Mouse (Mus musculus) liver, embryonic 13.5 days (tissue): ENCODE measurements around the gene Pik3cb. TPM values are rescaled to one million over a fixed set of nuclear protein-coding genes. Genes with fewer than 3 reads are reported as not detected.

ENCODE experiments used
- ATAC-seq: fragments of 200-750 bp; cut with Nextera tagmentation; 2 replicates; pipeline ENCODE4 v1.8.0; 2017; ENCODE audit warnings: low read depth, mild to moderate bottlenecking, moderate number of reproducible peaks, moderate library complexity
- DNase-seq: peaks from one replicate; pipeline ENCODE4 v3.0.0; 2022
- H3K27ac ChIP-seq: fragments of 300-500 bp; sonication (generic); 2 replicates; pipeline ENCODE4 v1.5.1; 2015; ENCODE audit warnings: moderate library complexity, mild to moderate bottlenecking, inconsistent platforms
- H3K27me3 ChIP-seq: fragments of 300-500 bp; sonication (generic); 2 replicates; pipeline ENCODE4 v1.6.1; 2015; ENCODE audit warnings: mild to moderate bottlenecking, inconsistent platforms
- H3K36me3 ChIP-seq: fragments of 300-500 bp; sonication (generic); 2 replicates; pipeline ENCODE4 v1.6.1; 2015; ENCODE audit warnings: mild to moderate bottlenecking, inconsistent platforms
- H3K4me1 ChIP-seq: fragments of 300-500 bp; sonication (generic); replicated peaks from 2 replicates; pipeline ENCODE4 v1.6.1; 2015; ENCODE audit warnings: inconsistent platforms
- H3K4me2 ChIP-seq: fragments of 300-500 bp; sonication (generic); 2 replicates; pipeline ENCODE4 v1.6.1; 2015; ENCODE audit warnings: inconsistent platforms, mild to moderate bottlenecking, moderate library complexity
- H3K4me3 ChIP-seq: fragments of 300-500 bp; sonication (generic); replicated peaks from 2 replicates; pipeline ENCODE4 v1.5.1; 2015; ENCODE audit warnings: mild to moderate bottlenecking, inconsistent platforms
- H3K9ac ChIP-seq: fragments of 300-500 bp; sonication (generic); 2 replicates; pipeline ENCODE4 v1.6.1; 2015; ENCODE audit warnings: mild to moderate bottlenecking, inconsistent platforms
- H3K9me3 ChIP-seq: fragments of 300-500 bp; sonication (generic); replicated peaks from 2 replicates; pipeline ENCODE4 v1.6.1; 2016; ENCODE audit warnings: inconsistent platforms
- WGBS: fragments of 180-500 bp; shearing (Covaris S2); methylation state at CpG from one replicate; pipeline ENCODE4 v1.1.7; 2015; ENCODE audit not compliant: insufficient replicate concordance; 5-methylcytosine and 5-hydroxymethylcytosine counted together
- polyA plus RNA-seq: library from polyadenylated mRNA; unstranded; fragments of >200 nt; fragmentation: Nextera tagmentation; extraction: Ambion mirVana; gene quantifications from 2 replicates; pipeline ENCODE4 v1.2.1, GENCODE M21; 2015

The Pik3cb gene
- polyA plus RNA-seq, 1 experiment from 2014 or later = 2.6 TPM

DNA sequence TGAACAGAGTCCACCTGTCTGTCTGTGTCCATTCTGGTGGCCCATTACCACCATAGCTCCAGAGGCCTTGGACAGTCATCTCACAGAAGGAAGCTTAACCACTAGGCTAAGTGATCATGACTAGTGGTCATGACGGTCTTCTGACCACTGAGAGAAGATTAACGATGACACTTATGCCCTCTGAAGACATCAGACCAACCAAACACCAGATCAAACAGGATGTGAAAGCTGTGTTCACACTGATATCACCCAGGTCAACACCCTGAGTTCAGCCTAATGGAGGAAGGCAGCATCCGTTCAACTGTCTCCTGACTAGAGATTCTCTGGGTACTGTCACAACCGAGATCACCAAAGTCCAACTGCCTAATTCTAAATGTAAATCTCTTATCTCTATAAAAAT is 17.7 kb downstream of the Pik3cb start:
- ATAC-seq = peak; percentile 76
- DNase-seq = peak; percentile 9
- H3K4me3 ChIP-seq = no peak overlapping the region
- peaks cover 28% of the 10 kb centered on the region for H3K4me1 ChIP-seq
- no peak overlapping the region for H3K9ac ChIP-seq
- H3K27ac ChIP-seq = no peak overlapping the region
- H3K27me3 ChIP-seq = no peaks in the 10 kb centered on the region
- H3K4me2 ChIP-seq = no peak overlapping the region
- peaks cover 20% of the 10 kb centered on the region for H3K36me3 ChIP-seq
- no peaks in the 10 kb centered on the region for H3K9me3 ChIP-seq
- WGBS = 6% methylated on average over 4 of the region's 4 CpGs

DNA sequence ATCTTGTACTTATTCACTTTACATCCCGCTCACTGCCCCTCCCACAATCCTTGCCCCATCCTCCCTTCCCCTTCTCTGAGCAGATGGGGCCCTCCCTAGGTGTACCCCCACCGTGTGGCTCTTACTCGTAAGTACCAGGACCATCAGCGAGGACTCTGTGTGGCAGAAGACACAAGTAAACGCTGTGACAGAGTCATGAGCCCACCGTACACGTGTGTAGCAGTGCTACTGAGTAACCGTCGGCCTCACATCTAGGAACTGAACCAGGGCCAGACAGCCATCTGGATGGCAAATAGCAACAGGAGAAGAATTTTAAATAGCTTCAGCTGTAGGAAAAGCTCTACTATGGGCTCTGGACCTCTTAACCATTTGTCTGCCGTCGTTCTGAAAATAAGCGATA is 28.0 kb downstream of the Pik3cb start:
- ATAC-seq = no peak
- Histone ChIP-seq H3K27me3 (no peaks in the 10 kb centered on the region), H3K4me1 (peaks cover 30% of the 10 kb centered on the region), H3K9ac (no peak overlapping the region), H3K4me2 (no peak overlapping the region), H3K27ac (no peak overlapping the region), H3K4me3 (no peak overlapping the region), H3K36me3 (0 out of 2 replicates have a peak, but pooled peaks cover 8% of the 10 kb centered on the region), H3K9me3 (no peaks in the 10 kb centered on the region)
- no peak for DNase-seq
- WGBS = 83% methylated on average over 12 of the region's 12 CpGs

DNA sequence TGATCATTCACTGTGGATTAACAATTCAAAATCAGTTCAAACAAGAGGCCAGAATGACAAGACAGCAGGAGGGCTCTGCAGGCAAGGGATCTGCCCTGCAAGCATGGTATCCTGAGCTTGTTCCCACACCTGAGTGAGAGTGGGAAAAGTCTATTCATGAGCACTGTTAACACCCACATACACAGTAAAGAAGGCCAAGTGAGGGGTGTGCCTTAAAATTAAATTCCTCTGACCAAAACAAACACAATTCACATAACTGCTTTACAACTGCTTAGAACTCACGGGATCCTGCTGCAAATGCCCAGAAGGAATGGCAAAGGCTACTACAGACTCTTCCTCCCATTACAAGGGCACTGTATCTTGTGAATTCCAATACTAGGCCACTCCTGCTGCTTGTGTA is 29.3 kb downstream of the Pik3cb start:
- H3K9ac ChIP-seq = no peak overlapping the region
- no peak overlapping the region for H3K27ac ChIP-seq
- 0 out of 2 replicates have a peak, but pooled peaks cover 12% of the 10 kb centered on the region for H3K36me3 ChIP-seq
- H3K4me3 ChIP-seq = no peak overlapping the region
- no peak for ATAC-seq
- H3K4me1 ChIP-seq = peaks cover 28% of the 10 kb centered on the region
- H3K9me3 ChIP-seq = no peaks in the 10 kb centered on the region
- 85% methylated on average over 1 of the region's 1 CpGs for WGBS
- no peak overlapping the region for H3K4me2 ChIP-seq
- H3K27me3 ChIP-seq = no peaks in the 10 kb centered on the region
- no peak for DNase-seq

DNA sequence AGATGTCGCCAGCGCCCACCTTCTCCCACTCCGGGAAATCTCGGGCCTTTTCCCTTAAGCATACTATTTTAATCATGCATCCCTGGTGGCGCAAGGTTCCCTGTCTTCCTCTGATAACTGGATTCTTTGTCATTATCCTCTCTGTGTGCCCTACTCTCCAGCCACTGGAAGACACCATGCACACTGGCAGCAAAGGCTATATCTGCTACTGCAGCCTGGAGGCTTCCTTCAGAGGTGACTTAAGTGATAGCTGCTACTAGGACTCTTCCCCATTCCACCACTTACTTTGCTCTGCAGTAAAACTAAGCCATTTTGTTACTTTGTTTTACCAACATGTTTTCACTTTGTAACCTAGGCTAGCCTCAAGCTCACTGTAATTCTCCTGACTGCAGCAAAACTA is 30.2 kb downstream of the Pik3cb start:
- peak; percentile 8 for DNase-seq
- ATAC-seq = no peak
- H3K9ac ChIP-seq = no peak overlapping the region
- H3K4me3 ChIP-seq = no peak overlapping the region
- no peaks in the 10 kb centered on the region for H3K27me3 ChIP-seq
- H3K4me2 ChIP-seq = peak overlapping the region; percentile 8; the same call in 1 of the 2 replicates
- peaks cover 26% of the 10 kb centered on the region; the same call in 1 of the 2 replicates for H3K4me1 ChIP-seq
- no peak overlapping the region for H3K27ac ChIP-seq
- 30% methylated on average over 5 of the region's 5 CpGs for WGBS
- no peaks in the 10 kb centered on the region for H3K9me3 ChIP-seq
- peaks cover 18% of the 10 kb centered on the region for H3K36me3 ChIP-seq

DNA sequence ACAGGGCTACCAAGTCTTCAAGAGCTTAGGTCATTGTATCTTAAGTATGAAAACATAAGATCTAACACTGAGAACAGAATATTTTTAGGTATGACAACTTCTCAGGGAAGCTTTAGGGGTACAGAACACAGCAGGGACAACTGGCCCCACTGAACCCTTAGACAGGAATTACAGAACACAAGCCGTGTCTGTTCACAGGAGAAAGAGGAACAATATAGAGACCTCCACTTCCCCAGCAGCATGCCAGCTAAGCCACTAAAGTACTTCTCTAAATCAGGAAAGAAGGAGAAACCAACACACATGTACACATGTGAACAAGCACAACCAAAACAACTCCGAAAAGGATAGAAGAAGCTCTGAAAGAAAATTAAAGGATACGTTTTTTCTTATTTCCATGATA is 30.8 kb downstream of the Pik3cb start:
- Histone ChIP-seq H3K9ac (no peak overlapping the region), H3K27ac (peak overlapping the region; percentile 39; the same call in 1 of the 2 replicates), H3K4me2 (peak overlapping the region; percentile 26; the same call in 1 of the 2 replicates), H3K4me3 (no peak overlapping the region), H3K27me3 (no peaks in the 10 kb centered on the region), H3K9me3 (0 out of 2 replicates have a peak, but pooled peaks cover 3% of the 10 kb centered on the region), H3K36me3 (peaks cover 23% of the 10 kb centered on the region), H3K4me1 (peaks cover 26% of the 10 kb centered on the region; the same call in 1 of the 2 replicates)
- DNase-seq (no peak), ATAC-seq (no peak)
- 38% methylated on average over 3 of the region's 3 CpGs for WGBS

DNA sequence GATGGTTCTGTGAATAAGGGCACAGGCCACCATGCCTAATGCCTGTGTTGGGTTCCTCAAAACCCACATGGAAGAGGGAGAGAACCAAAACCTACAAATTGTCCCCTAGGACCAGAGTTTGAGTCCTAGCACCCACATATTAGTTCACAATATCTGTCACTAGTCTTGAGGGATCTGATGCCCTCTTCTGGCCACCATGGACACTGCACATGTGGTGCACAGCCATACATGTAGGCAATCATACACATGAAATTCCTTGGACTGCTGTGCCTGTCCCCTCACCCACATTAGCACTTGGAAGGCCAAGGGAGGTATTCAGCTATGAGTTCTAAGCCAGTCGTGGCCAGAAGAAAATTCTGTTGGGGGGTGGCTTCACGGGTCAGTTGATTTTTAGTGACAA is 36.0 kb downstream of the Pik3cb start:
- 78% methylated on average over 2 of the region's 2 CpGs for WGBS
- DNase-seq (no peak), ATAC-seq (no peak)
- Histone ChIP-seq H3K4me1 (peaks cover 36% of the 10 kb centered on the region), H3K27ac (no peak overlapping the region), H3K27me3 (no peaks in the 10 kb centered on the region), H3K4me3 (no peak overlapping the region), H3K36me3 (peaks cover 35% of the 10 kb centered on the region), H3K9me3 (0 out of 2 replicates have a peak, but pooled peaks cover 4% of the 10 kb centered on the region), H3K9ac (no peak overlapping the region), H3K4me2 (no peak overlapping the region)

DNA sequence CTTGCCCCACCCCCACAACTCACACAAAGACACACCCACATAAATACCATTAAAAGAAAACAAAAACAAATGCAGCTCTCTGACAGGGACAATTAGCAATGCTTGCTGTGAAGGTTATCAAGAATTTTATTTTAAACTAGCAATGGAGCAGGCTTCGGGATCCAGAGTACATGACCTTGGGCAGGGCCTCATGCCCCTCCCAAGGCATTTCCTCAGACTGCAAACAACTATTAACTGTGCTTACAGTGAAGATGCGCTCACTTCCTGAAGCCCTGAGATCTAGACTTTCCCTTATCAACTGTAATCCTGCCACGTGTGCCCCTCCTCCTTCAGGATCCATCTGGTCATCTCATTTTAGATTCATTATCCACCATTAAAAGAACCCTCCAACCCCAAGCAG is 36.6 kb downstream of the Pik3cb start:
- no peak overlapping the region for H3K4me2 ChIP-seq
- no peak for ATAC-seq
- H3K36me3 ChIP-seq = peaks cover 38% of the 10 kb centered on the region
- no peaks in the 10 kb centered on the region for H3K27me3 ChIP-seq
- H3K9me3 ChIP-seq = 0 out of 2 replicates have a peak, but pooled peaks cover 4% of the 10 kb centered on the region
- no peak overlapping the region for H3K4me3 ChIP-seq
- no peak for DNase-seq
- no peak overlapping the region for H3K27ac ChIP-seq
- H3K4me1 ChIP-seq = peaks cover 37% of the 10 kb centered on the region
- WGBS = 47% methylated on average over 3 of the region's 3 CpGs
- H3K9ac ChIP-seq = no peak overlapping the region

DNA sequence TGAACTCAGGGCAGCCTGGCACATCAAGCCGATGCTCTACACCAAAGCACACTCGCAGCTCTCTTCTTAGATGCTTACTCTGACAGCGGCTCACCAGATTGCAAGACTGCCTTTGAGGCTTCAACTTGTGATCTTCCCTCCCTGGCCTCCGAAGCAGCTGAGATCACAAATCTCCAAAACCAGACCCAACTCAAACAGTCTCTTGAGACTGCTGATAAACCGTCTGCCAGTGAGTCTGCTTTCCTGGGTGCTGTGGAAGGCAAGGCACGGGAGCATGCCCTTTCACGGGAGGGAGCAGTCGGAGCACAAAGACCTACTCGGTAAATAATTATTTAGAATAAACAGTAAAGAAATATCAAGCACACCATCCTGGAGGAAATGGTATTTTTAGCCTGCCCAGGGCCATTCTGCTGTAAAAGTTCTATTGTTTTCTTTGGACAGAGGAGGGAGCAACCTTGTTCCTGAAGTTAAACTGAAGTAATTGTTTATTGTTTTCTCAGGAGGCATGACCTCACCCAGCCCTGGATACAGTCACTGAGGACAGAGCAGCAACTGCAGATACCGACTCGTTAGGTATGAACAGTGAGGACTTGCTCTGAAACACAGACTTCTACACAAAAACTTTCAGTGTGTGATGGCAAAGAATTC is 41.8 kb downstream of the Pik3cb start:
- ATAC-seq = peak; percentile 77
- Histone ChIP-seq H3K36me3 (peaks cover 15% of the 10 kb centered on the region), H3K4me1 (peaks cover 51% of the 10 kb centered on the region), H3K4me3 (no peak overlapping the region), H3K27me3 (no peaks in the 10 kb centered on the region), H3K9me3 (no peaks in the 10 kb centered on the region), H3K9ac (no peak overlapping the region), H3K4me2 (0 out of 2 replicates have a peak overlapping the region, but pooled peaks have one; percentile 3), H3K27ac (no peak overlapping the region)
- DNase-seq = peak; percentile 53
- 22% methylated on average over 11 of the region's 11 CpGs for WGBS

DNA sequence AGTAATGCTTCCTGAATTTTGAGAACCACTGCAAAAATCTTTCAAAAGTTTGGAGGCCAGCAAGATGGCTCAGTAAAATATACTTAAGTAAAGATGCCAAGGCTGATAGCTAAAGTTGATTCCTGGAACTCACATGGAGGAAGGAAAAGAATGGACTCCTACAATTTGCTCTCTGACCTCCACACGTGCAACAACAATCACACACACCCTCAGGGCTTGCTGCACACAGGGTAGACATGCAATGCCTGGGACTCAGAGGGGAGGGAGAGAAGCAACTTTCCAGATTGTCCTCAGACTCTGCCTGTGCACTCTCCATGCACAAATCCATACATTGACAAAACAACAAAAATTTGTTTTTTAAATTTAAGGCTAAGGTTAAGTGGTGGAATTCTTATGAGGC is 42.8 kb downstream of the Pik3cb start:
- no peak for DNase-seq

DNA sequence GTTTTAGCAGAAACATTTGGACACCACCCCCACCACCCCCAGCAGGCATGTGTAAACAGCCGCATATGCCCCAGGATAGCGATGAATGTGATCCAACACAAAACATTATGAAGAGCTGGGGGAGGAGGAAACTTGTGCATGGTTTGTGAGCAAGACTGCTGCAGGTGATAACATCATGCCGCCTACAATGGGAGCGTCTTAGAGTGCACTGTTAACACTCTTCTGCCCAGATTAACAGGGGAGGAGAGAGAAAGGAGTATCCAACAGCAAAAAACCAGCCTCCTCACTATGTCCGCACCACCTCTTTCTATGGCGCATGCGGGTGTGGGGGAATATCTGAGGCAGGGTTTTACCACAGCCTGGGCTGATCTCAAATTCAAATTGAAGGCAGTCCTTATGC is 45.2 kb downstream of the Pik3cb start:
- H3K4me2 ChIP-seq = no peak overlapping the region
- no peaks in the 10 kb centered on the region for H3K27me3 ChIP-seq
- H3K27ac ChIP-seq = no peak overlapping the region
- peaks cover 39% of the 10 kb centered on the region for H3K4me1 ChIP-seq
- H3K9me3 ChIP-seq = no peaks in the 10 kb centered on the region
- no peak overlapping the region for H3K4me3 ChIP-seq
- WGBS = 48% methylated on average over 7 of the region's 7 CpGs
- H3K9ac ChIP-seq = no peak overlapping the region
- H3K36me3 ChIP-seq = peaks cover 25% of the 10 kb centered on the region
- ATAC-seq = peak; percentile 52; the same call in 1 of the 2 replicates
- no peak for DNase-seq

More for the DNA sequence above, 42.8 kb downstream of the Pik3cb start:
- Histone ChIP-seq H3K9me3 (no peaks in the 10 kb centered on the region), H3K4me1 (peaks cover 46% of the 10 kb centered on the region), H3K4me3 (no peak overlapping the region), H3K4me2 (no peak overlapping the region), H3K9ac (no peak overlapping the region), H3K27me3 (no peaks in the 10 kb centered on the region), H3K27ac (no peak overlapping the region), H3K36me3 (peaks cover 16% of the 10 kb centered on the region)
- no peak for ATAC-seq
- WGBS = 35% methylated on average over 1 of the region's 1 CpGs

DNA sequence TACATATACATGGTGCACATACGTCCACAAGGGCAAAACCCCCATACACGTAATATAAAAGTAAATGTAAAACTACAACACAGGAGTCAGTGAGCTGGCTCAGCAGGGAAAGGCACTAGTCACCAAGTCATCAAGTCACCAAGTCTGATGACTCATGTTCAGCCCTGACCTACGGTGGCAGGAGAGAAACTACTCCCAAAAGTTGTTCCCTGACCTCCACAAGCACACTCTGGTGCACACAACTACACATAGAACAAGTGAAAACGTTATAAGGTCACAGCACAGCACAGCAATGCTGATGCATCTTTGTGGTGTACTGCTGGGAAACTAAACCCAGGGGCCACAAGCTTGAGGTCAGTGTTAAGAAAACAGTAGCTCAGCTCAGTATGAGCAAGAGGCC is 49.9 kb downstream of the Pik3cb start:
- Histone ChIP-seq H3K4me1 (peaks cover 10% of the 10 kb centered on the region), H3K27ac (no peak overlapping the region), H3K4me3 (no peak overlapping the region), H3K4me2 (no peak overlapping the region), H3K36me3 (peaks cover 52% of the 10 kb centered on the region), H3K27me3 (no peaks in the 10 kb centered on the region), H3K9ac (no peak overlapping the region), H3K9me3 (no peaks in the 10 kb centered on the region)
- DNase-seq (no peak), ATAC-seq (no peak)
- 64% methylated on average over 4 of the region's 4 CpGs for WGBS

DNA sequence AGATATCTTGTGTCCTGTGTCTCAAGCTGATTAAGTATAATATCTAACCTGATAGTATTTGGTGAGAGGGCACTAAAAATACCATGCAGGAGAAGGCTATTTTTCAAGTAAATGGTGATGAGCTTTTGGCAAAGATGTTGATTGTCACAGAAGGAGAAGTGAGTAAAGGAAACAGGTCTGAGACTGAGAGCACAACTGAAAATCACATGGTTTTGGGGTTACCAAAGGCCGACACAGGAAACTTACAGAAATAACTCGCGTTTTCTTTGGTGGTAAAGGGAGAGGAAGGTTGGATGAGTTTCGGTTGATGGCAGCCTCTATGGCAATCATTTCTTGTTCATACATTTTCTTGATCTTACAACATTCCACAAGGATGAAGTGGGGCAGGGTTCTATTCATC is 50.5 kb downstream of the Pik3cb start:
- no peak overlapping the region for H3K4me2 ChIP-seq

More for the DNA sequence above, 50.5 kb downstream of the Pik3cb start:
- Histone ChIP-seq H3K4me1 (0 out of 2 replicates have a peak, but pooled peaks cover 4% of the 10 kb centered on the region), H3K27me3 (no peaks in the 10 kb centered on the region), H3K9ac (no peak overlapping the region), H3K36me3 (peaks cover 52% of the 10 kb centered on the region), H3K9me3 (no peaks in the 10 kb centered on the region), H3K4me3 (no peak overlapping the region), H3K27ac (no peak overlapping the region)
- no peak for ATAC-seq
- DNase-seq = no peak
- 60% methylated on average over 4 of the region's 4 CpGs for WGBS
